18 mouse cellular contexts compared by ENCODE assay signal in the genomic region with DNA sequence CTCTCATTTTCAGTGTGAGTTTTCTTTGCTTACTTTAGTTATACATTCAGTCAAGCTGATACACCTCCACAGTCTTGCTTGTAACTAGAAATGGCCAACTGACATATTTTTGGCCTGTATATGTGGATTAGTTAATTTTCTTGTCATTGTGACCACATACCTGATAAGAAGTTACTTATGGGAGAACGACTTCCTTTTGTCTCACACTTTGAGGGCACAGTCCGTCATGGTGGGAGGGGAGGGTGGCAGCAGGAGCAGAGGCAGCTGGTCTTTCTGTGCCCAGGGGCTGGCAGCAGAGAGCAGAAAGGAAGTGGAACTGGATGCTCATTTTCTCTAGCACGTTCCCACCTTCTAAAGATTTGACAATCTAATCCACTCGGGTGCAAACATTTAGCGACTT.
"Had no signal": no experiment of that assay in that cellular context is flagged by ENCODE, and none has a peak within 500 bp of the region (broad histone marks: within the 10 kb centered on the region; RNA-seq: fewer than 3 reads in every experiment).

No protein-coding gene starts in this region.

- H3K27me3 ChIP-seq: limb, embryonic 15.5 days; stomach, embryonic 15.5 days had no signal

- H3K9ac ChIP-seq: limb, embryonic 12.5 days; limb, embryonic 15.5 days; liver, embryonic 14.5 days; liver, postnatal 0 days; lung, embryonic 14.5 days; stomach, embryonic 15.5 days had no signal

- DNase-seq: kidney, adult 18-20 months; kidney, adult 9 months; kidney, postnatal 14 days; left cerebral cortex, postnatal 4 days; liver, postnatal 0 days; lung, embryonic 14.5 days; midbrain, embryonic 14.5 days; right cerebral cortex, adult 18-20 months; right cerebral cortex, postnatal 14 days; right cerebral cortex, postnatal 4 days; thymus, postnatal 25 days had no signal

- H3K36me3 ChIP-seq: limb, embryonic 12.5 days; limb, embryonic 15.5 days; stomach, embryonic 15.5 days had no signal

- ATAC-seq: liver, postnatal 0 days; lung, postnatal 0 days had no signal

- H3K27ac ChIP-seq: limb, embryonic 12.5 days; limb, embryonic 15.5 days; liver, embryonic 14.5 days; macrophage; stomach, embryonic 15.5 days had no signal

- H3K4me3 ChIP-seq: limb, embryonic 12.5 days; limb, embryonic 15.5 days; megakaryocyte, embryonic 14.5 days; stomach, embryonic 15.5 days had no signal

- H3K9me3 ChIP-seq: limb, embryonic 12.5 days; limb, embryonic 15.5 days; stomach, embryonic 15.5 days had no signal
